Mouse (Mus musculus) hindbrain, embryonic 12.5 days (tissue): ENCODE measurements around the gene Agl. TPM values are rescaled to one million over a fixed set of nuclear protein-coding genes. Genes with fewer than 3 reads are reported as not detected.

Experiments used
- ATAC-seq: fragments of 200-750 bp; cut with Nextera tagmentation; 2 replicates; pipeline ENCODE4 v1.8.0; 2017; ENCODE audit warnings: moderate TSS enrichment; ENCODE audit not compliant: low FRiP score
- H3K27ac ChIP-seq: fragments of 300-500 bp; sonication (generic); 2 replicates; pipeline ENCODE4 v1.5.1; 2016; ENCODE audit warnings: mild to moderate bottlenecking
- H3K27me3 ChIP-seq: fragments of 300-500 bp; sonication (generic); 2 replicates; pipeline ENCODE4 v1.6.1; 2016; ENCODE audit warnings: mild to moderate bottlenecking
- H3K36me3 ChIP-seq: fragments of 300-500 bp; sonication (generic); 2 replicates; pipeline ENCODE4 v1.6.1; 2016; ENCODE audit warnings: mild to moderate bottlenecking
- H3K4me1 ChIP-seq: fragments of 300-500 bp; sonication (generic); 2 replicates; pipeline ENCODE4 v1.6.1; 2016
- H3K4me2 ChIP-seq: fragments of 300-500 bp; sonication (generic); replicated peaks from 2 replicates; pipeline ENCODE4 v1.6.1; 2016; ENCODE audit warnings: mild to moderate bottlenecking
- H3K4me3 ChIP-seq: fragments of 300-500 bp; sonication (generic); 2 replicates; pipeline ENCODE4 v1.5.1; 2016; ENCODE audit warnings: mild to moderate bottlenecking
- H3K9ac ChIP-seq: fragments of 300-500 bp; sonication (generic); 2 replicates; pipeline ENCODE4 v1.6.1; 2016; ENCODE audit warnings: mild to moderate bottlenecking, moderate library complexity
- H3K9me3 ChIP-seq: fragments of 300-500 bp; sonication (generic); replicated peaks from 2 replicates; pipeline ENCODE4 v1.6.1; 2016; ENCODE audit warnings: mild to moderate bottlenecking
- WGBS: fragments of 180-500 bp; shearing (Covaris S2); methylation state at CpG from one replicate; pipeline ENCODE4 v1.1.7; 2016; 5-methylcytosine and 5-hydroxymethylcytosine counted together
- polyA plus RNA-seq: library from polyadenylated mRNA; unstranded; fragments of >200 nt; fragmentation: Nextera tagmentation; extraction: Ambion mirVana; gene quantifications from 2 replicates; pipeline ENCODE4 v1.2.1, GENCODE M21; 2016

The Agl gene
- polyA plus RNA-seq, result 18.6 and 21.0 TPM in 2 replicates

- peak; percentile 100 for ATAC-seq
- Histone ChIP-seq H3K4me3 (peak within 1 kb of the TSS; percentile 71), H3K4me2 (peak within 1 kb of the TSS; percentile 56), H3K36me3 (0 out of 2 replicates have a peak, but pooled peaks cover 2% of the 10 kb centered on the region), H3K9ac (peak within 1 kb of the TSS; percentile 76), H3K27ac (peak within 1 kb of the TSS; percentile 88), H3K4me1 (peaks cover 7% of the 10 kb centered on the region; the same call in 1 of the 2 replicates), H3K27me3 (no peaks in the 10 kb centered on the region), H3K9me3 (no peaks in the 10 kb centered on the region)
- WGBS, result under 1% methylated on average over 53 of the region's 57 CpGs
Measured at GRCm38 (mm10) chr3:116807811-116808506, at the start of gene Agl. TSS of gene Agl (minus strand) at chr3:116808166.

GRCm38 (mm10) chr3:116857611-116858010 lies 49.6 kb upstream of the Agl start:
- no peak overlapping the region for H3K9ac ChIP-seq
- H3K9me3 ChIP-seq, result no peaks in the 10 kb centered on the region
- H3K4me2 ChIP-seq, result no peak overlapping the region
- no peak overlapping the region for H3K4me3 ChIP-seq
- peaks cover 5% of the 10 kb centered on the region; the same call in 1 of the 2 replicates for H3K4me1 ChIP-seq
- 84% methylated on average over 6 of the region's 6 CpGs for WGBS
- H3K27me3 ChIP-seq, result no peaks in the 10 kb centered on the region
- H3K27ac ChIP-seq, result no peak overlapping the region
- H3K36me3 ChIP-seq, result no peaks in the 10 kb centered on the region
- ATAC-seq, result no peak

GRCm38 (mm10) chr3:116852421-116852820 lies 44.5 kb upstream of the Agl start:
- 97% methylated on average over 3 of the region's 3 CpGs for WGBS
- no peaks in the 10 kb centered on the region for H3K36me3 ChIP-seq
- no peaks in the 10 kb centered on the region for H3K4me1 ChIP-seq

GRCm38 (mm10) chr3:116850376-116850775 lies 42.4 kb upstream of the Agl start:
- ATAC-seq, result no peak
- no peaks in the 10 kb centered on the region for H3K9me3 ChIP-seq
- no peak overlapping the region for H3K9ac ChIP-seq

More at GRCm38 (mm10) chr3:116852421-116852820, 44.5 kb upstream of the Agl start:
- Histone ChIP-seq H3K9me3 (no peaks in the 10 kb centered on the region), H3K4me3 (no peak overlapping the region), H3K27me3 (no peaks in the 10 kb centered on the region), H3K4me2 (no peak overlapping the region), H3K27ac (no peak overlapping the region), H3K9ac (no peak overlapping the region)
- no peak for ATAC-seq

GRCm38 (mm10) chr3:116848936-116849335 lies 41.0 kb upstream of the Agl start:
- WGBS, result 85% methylated on average over 4 of the region's 4 CpGs

More at GRCm38 (mm10) chr3:116850376-116850775, 42.4 kb upstream of the Agl start:
- H3K4me3 ChIP-seq, result no peak overlapping the region
- no peaks in the 10 kb centered on the region for H3K36me3 ChIP-seq
- no peak overlapping the region for H3K27ac ChIP-seq
- WGBS, result 97% methylated on average over 1 of the region's 1 CpGs
- no peaks in the 10 kb centered on the region for H3K27me3 ChIP-seq
- H3K4me1 ChIP-seq, result no peaks in the 10 kb centered on the region
- no peak overlapping the region for H3K4me2 ChIP-seq

GRCm38 (mm10) chr3:116848099-116848498 lies 40.1 kb upstream of the Agl start:
- ATAC-seq, result no peak
- no peak overlapping the region for H3K4me3 ChIP-seq
- H3K27ac ChIP-seq, result no peak overlapping the region
- H3K9ac ChIP-seq, result no peak overlapping the region
- no peaks in the 10 kb centered on the region for H3K4me1 ChIP-seq
- no peak overlapping the region for H3K4me2 ChIP-seq
- 68% methylated on average over 1 of the region's 1 CpGs for WGBS
- no peaks in the 10 kb centered on the region for H3K27me3 ChIP-seq
- H3K36me3 ChIP-seq, result no peaks in the 10 kb centered on the region
- H3K9me3 ChIP-seq, result no peaks in the 10 kb centered on the region

More at GRCm38 (mm10) chr3:116848936-116849335, 41.0 kb upstream of the Agl start:
- ATAC-seq, result no peak
- H3K9ac ChIP-seq, result no peak overlapping the region
- H3K27ac ChIP-seq, result no peak overlapping the region
- H3K4me2 ChIP-seq, result no peak overlapping the region
- H3K36me3 ChIP-seq, result no peaks in the 10 kb centered on the region
- H3K27me3 ChIP-seq, result no peaks in the 10 kb centered on the region
- H3K4me3 ChIP-seq, result no peak overlapping the region
- no peaks in the 10 kb centered on the region for H3K9me3 ChIP-seq
- H3K4me1 ChIP-seq, result no peaks in the 10 kb centered on the region

GRCm38 (mm10) chr3:116846084-116846483 lies 38.1 kb upstream of the Agl start:
- Histone ChIP-seq H3K27me3 (no peaks in the 10 kb centered on the region), H3K9ac (no peak overlapping the region), H3K9me3 (no peaks in the 10 kb centered on the region), H3K4me1 (no peaks in the 10 kb centered on the region), H3K27ac (no peak overlapping the region), H3K4me2 (no peak overlapping the region), H3K36me3 (no peaks in the 10 kb centered on the region), H3K4me3 (no peak overlapping the region)
- ATAC-seq, result no peak
- 88% methylated on average over 4 of the region's 4 CpGs for WGBS

- no peak overlapping the region for H3K4me3 ChIP-seq
- no peaks in the 10 kb centered on the region for H3K9me3 ChIP-seq
- H3K4me2 ChIP-seq, result no peak overlapping the region
- WGBS, result 91% methylated on average over 10 of the region's 10 CpGs
- H3K27ac ChIP-seq, result no peak overlapping the region
- no peaks in the 10 kb centered on the region for H3K27me3 ChIP-seq
- H3K36me3 ChIP-seq, result no peaks in the 10 kb centered on the region
- no peaks in the 10 kb centered on the region for H3K4me1 ChIP-seq
- ATAC-seq, result no peak
- H3K9ac ChIP-seq, result no peak overlapping the region
Measured at GRCm38 (mm10) chr3:116844880-116845579, 37.1 kb upstream of the Agl start.

GRCm38 (mm10) chr3:116841311-116841710 lies 33.3 kb upstream of the Agl start:
- Histone ChIP-seq H3K27me3 (no peaks in the 10 kb centered on the region), H3K9me3 (no peaks in the 10 kb centered on the region), H3K4me2 (no peak overlapping the region), H3K9ac (no peak overlapping the region), H3K27ac (no peak overlapping the region), H3K36me3 (no peaks in the 10 kb centered on the region), H3K4me3 (no peak overlapping the region), H3K4me1 (no peaks in the 10 kb centered on the region)
- 81% methylated on average over 2 of the region's 2 CpGs for WGBS
- no peak for ATAC-seq

- Histone ChIP-seq H3K4me2 (no peak overlapping the region), H3K27me3 (no peaks in the 10 kb centered on the region), H3K9me3 (no peaks in the 10 kb centered on the region), H3K4me3 (no peak overlapping the region), H3K27ac (no peak overlapping the region), H3K36me3 (no peaks in the 10 kb centered on the region), H3K9ac (no peak overlapping the region), H3K4me1 (no peaks in the 10 kb centered on the region)
- 78% methylated on average over 23 of the region's 23 CpGs for whole genome bisulfite sequencing
- 0 out of 2 replicates have a peak, but pooled peaks have one; percentile 17 for ATAC-seq
Measured at GRCm38 (mm10) chr3:116836681-116837475, 28.9 kb upstream of the Agl start.

GRCm38 (mm10) chr3:116835770-116836680 lies 28.1 kb upstream of the Agl start:
- Histone ChIP-seq H3K4me1 (no peaks in the 10 kb centered on the region), H3K9ac (peak overlapping the region; percentile 53), H3K9me3 (no peaks in the 10 kb centered on the region), H3K4me2 (peak overlapping the region; percentile 66), H3K36me3 (no peaks in the 10 kb centered on the region), H3K4me3 (peak overlapping the region; percentile 35), H3K27ac (peak overlapping the region; percentile 44; the same call in 1 of the 2 replicates), H3K27me3 (no peaks in the 10 kb centered on the region)
- 23% methylated on average over 21 of the region's 21 CpGs for WGBS
- ATAC-seq, result peak; percentile 84
